Mouse (Mus musculus): ENCODE measurements around the gene Mapk14. TPM values are rescaled to one million over a fixed set of nuclear protein-coding genes. Genes with fewer than 3 reads are reported as not detected.
"Not testable (repeated sequence)": the region's sequence is repeated elsewhere in the genome, so short reads cannot be mapped to it uniquely, and the experiment has no call there.

Gene Mapk14
- polyA plus RNA-seq, 1 experiment: 92.2 TPM

DNA sequence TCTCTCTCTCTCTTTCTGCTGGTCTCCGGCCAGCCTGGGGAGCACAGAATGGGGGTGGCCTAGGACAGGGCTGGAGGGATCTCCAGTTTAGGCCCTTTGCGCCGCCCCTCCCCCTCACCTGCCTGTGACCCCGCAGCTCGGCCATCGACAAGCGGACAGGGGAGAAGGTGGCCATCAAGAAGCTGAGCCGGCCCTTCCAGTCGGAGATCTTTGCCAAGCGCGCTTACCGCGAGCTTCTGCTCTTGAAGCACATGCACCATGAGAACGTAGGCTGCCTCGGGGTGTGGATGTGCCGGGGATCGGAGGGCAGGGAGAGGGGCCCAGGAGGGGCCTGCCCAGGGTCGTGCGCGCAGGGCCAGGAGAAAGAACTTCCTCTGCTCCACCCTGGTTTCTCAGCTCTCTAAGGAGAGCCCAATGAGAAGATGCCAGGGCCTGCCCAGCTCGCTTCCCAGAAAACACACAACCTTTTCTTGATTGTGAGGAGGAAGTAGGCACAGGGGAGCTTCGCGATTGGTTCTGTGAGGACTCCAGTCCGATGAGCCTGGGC, 78.8 kb downstream of the Mapk14 start:
- no peak overlapping the region for H3K27ac ChIP-seq (ENCODE audit: insufficient read depth, low read depth, low read length)
- DNase-seq: peak; percentile 24
- no peaks in the 10 kb centered on the region for H3K36me3 ChIP-seq (ENCODE audit: control insufficient read depth, insufficient read depth, low read length)
- H3K4me1 ChIP-seq (ENCODE audit: control insufficient read depth, insufficient read depth, low read length): no peaks in the 10 kb centered on the region
- peak overlapping the region; percentile 73 for H3K4me3 ChIP-seq (ENCODE audit: insufficient read depth, low read depth, low read length)
- 4% methylated on average over 24 of the region's 24 CpGs for WGBS
- TF ChIP-seq POLR2A (IDR thresholded peaks at IDR 0.05; ENCODE audit: low read depth, low read length) (no peak), CTCF (conservative IDR thresholded peaks at IDR 0.05; ENCODE audit: insufficient read depth, insufficient read length, low read depth, low read length) (no peak)
- no peaks in the 10 kb centered on the region for H3K27me3 ChIP-seq (replicated peaks; ENCODE audit: control insufficient read depth, insufficient read depth, low read length)

DNA sequence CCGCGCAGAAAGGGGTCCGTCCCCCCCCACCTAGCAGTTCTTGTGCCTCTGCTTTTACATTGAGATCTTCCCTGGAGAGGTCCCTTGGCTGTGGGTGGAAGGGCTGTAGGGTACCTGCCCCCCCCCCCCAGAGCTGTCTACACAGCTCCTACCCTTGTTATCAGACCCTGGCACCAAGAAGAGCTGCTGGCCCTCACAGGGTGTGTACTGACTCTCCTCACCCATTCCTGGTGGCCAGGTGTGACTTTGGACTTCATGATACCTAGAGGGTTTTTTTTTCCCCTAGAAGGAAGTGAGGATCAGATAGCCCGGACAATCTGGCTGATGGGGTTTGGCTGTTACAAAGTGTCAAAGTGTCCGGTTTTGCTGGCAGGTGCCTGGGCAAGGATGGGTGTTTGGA, 80.2 kb downstream of the Mapk14 start:
- no peak for DNase-seq
- Histone ChIP-seq H3K27me3 (replicated peaks; ENCODE audit: control insufficient read depth, insufficient read depth, low read length) (no peaks in the 10 kb centered on the region), H3K4me3 (ENCODE audit: insufficient read depth, low read depth, low read length) (no peak overlapping the region), H3K36me3 (ENCODE audit: control insufficient read depth, insufficient read depth, low read length) (no peaks in the 10 kb centered on the region), H3K27ac (ENCODE audit: insufficient read depth, low read depth, low read length) (no peak overlapping the region), H3K4me1 (ENCODE audit: control insufficient read depth, insufficient read depth, low read length) (no peaks in the 10 kb centered on the region)
- WGBS: 86% methylated on average over 5 of the region's 5 CpGs
- TF ChIP-seq POLR2A (IDR thresholded peaks at IDR 0.05; ENCODE audit: low read depth, low read length): no peak
- no peak for TF ChIP-seq CTCF (conservative IDR thresholded peaks at IDR 0.05; ENCODE audit: insufficient read depth, insufficient read length, low read depth, low read length)

DNA sequence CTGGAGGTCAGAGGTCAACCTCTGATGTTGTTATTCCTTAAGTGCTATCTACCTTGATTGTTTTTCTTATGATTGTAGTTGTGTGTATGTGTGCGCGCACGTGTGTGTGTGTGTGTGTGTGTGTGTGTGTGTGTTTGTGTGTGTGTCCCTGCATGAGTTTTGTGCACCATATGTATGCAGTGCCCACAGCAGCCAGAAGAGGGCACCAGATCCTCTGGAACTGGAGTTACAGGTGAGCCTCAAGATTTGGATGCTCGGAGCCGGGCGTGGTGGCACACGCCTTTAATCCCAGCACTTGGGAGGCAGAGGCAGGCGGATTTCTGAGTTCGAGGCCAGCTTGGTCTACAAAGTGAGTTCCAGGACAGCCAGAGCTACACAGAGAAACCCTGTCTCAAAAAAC, 83.2 kb downstream of the Mapk14 start:
- 96% methylated on average over 7 of the region's 9 CpGs for WGBS
- H3K27me3 ChIP-seq (replicated peaks; ENCODE audit: control insufficient read depth, insufficient read depth, low read length); H3K4me3 ChIP-seq (ENCODE audit: insufficient read depth, low read depth, low read length); H3K27ac ChIP-seq (ENCODE audit: insufficient read depth, low read depth, low read length); H3K36me3 ChIP-seq (ENCODE audit: control insufficient read depth, insufficient read depth, low read length); DNase-seq; H3K4me1 ChIP-seq (ENCODE audit: control insufficient read depth, insufficient read depth, low read length): not testable (repeated sequence)
- TF ChIP-seq CTCF (conservative IDR thresholded peaks at IDR 0.05; ENCODE audit: insufficient read depth, insufficient read length, low read depth, low read length): 0 out of 2 replicates have a peak, but pooled peaks have one; percentile 6

DNA sequence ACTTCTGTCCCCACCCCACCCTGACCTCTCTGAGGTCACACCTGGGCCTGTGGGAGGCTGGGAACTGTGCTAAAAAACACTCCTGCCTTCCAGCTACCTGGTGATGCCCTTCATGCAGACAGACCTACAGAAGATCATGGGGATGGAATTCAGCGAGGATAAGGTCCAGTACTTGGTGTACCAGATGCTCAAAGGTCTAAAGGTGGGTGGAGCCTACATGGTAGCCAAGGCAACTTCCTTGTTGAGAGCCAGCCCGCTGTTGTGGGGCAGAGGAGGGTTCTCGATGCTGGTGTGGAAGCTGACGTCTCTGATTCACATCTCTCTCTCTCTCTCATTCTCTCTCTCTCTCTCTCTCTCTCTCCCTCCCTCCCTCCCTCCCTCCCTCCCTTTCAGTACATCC, 84.0 kb downstream of the Mapk14 start:
- Histone ChIP-seq H3K27ac (ENCODE audit: insufficient read depth, low read depth, low read length) (no peak overlapping the region), H3K4me3 (ENCODE audit: insufficient read depth, low read depth, low read length) (no peak overlapping the region), H3K4me1 (ENCODE audit: control insufficient read depth, insufficient read depth, low read length) (no peaks in the 10 kb centered on the region), H3K36me3 (ENCODE audit: control insufficient read depth, insufficient read depth, low read length) (no peaks in the 10 kb centered on the region), H3K27me3 (replicated peaks; ENCODE audit: control insufficient read depth, insufficient read depth, low read length) (no peaks in the 10 kb centered on the region)
- WGBS: 71% methylated on average over 4 of the region's 4 CpGs
- TF ChIP-seq CTCF (conservative IDR thresholded peaks at IDR 0.05; ENCODE audit: insufficient read depth, insufficient read length, low read depth, low read length) (no peak), POLR2A (IDR thresholded peaks at IDR 0.05; ENCODE audit: low read depth, low read length) (no peak)
- DNase-seq: peak; percentile 68

DNA sequence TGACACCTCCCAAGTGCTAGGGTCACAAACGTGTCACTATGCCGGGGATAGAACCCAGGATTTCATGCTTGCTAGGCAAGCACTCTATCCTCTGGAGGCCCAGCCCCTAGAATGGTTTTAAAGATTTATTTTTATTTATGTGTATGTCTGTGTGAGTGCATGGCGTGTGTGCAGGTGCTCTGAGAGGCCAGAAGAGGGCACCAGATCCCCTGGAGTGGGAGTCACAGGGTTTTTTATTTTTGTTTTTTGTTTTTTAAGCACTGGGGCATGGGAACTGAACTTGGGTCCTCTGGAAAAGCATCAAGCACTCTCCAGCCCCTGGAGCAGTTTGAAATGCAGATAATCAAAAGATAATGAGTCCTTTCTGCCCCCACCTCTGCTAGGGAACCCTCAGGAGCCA, 85.7 kb downstream of the Mapk14 start:
- H3K4me3 ChIP-seq (ENCODE audit: insufficient read depth, low read depth, low read length): no peak overlapping the region
- no peak for DNase-seq
- no peaks in the 10 kb centered on the region for H3K27me3 ChIP-seq (replicated peaks; ENCODE audit: control insufficient read depth, insufficient read depth, low read length)
- no peak overlapping the region for H3K27ac ChIP-seq (ENCODE audit: insufficient read depth, low read depth, low read length)
- no peaks in the 10 kb centered on the region for H3K36me3 ChIP-seq (ENCODE audit: control insufficient read depth, insufficient read depth, low read length)
- H3K4me1 ChIP-seq (ENCODE audit: control insufficient read depth, insufficient read depth, low read length): no peaks in the 10 kb centered on the region
- 98% methylated on average over 3 of the region's 3 CpGs for WGBS
- peak; percentile 24; the same call in 1 of the 2 replicates for TF ChIP-seq CTCF (conservative IDR thresholded peaks at IDR 0.05; ENCODE audit: insufficient read depth, insufficient read length, low read depth, low read length)
- TF ChIP-seq POLR2A (IDR thresholded peaks at IDR 0.05; ENCODE audit: low read depth, low read length): no peak

DNA sequence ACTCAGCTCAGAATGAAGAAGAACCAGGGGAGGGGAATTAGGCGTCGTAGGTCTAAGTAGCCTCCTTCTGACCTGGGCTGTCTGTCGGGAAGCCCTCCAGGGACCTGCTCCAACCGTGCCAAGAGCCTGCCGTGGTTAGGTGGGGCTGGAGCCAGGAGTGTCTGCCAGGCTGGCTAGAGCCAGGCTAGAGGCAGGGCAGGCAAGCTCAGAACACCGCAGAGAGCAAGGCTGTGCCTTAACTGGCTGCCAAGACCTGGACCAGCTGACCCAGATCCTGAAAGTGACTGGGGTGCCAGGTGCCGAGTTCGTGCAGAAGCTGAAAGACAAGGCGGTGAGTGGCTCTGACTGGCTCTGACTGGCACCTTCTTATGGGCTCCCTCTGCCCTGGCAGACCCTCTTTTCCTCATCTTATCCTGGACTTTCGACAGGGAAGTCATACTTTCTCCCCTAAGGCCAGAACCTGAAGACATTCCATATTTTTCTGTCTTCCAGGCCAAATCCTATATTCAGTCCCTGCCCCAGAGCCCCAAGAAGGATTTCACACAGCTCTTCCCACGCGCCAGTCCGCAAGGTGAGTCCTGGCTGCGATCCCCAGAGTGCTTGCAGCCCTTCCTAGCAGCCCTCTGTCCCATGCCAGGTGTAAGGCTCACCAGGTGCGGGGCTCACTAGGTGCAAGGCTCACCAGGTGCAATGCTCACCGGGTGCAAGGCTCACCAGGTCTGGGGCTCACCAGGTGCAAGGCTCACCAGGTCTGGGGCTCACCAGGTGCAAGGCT, 86.3 kb downstream of the Mapk14 start:
- TF ChIP-seq CTCF (conservative IDR thresholded peaks at IDR 0.05; ENCODE audit: insufficient read depth, insufficient read length, low read depth, low read length) (no peak), POLR2A (IDR thresholded peaks at IDR 0.05; ENCODE audit: low read depth, low read length) (no peak)
- WGBS: 71% methylated on average over 16 of the region's 16 CpGs
- no peak overlapping the region for H3K27ac ChIP-seq (ENCODE audit: insufficient read depth, low read depth, low read length)
- H3K27me3 ChIP-seq (replicated peaks; ENCODE audit: control insufficient read depth, insufficient read depth, low read length): no peaks in the 10 kb centered on the region
- no peaks in the 10 kb centered on the region for H3K36me3 ChIP-seq (ENCODE audit: control insufficient read depth, insufficient read depth, low read length)
- peak; percentile 71 for DNase-seq
- H3K4me1 ChIP-seq (ENCODE audit: control insufficient read depth, insufficient read depth, low read length): no peaks in the 10 kb centered on the region
- H3K4me3 ChIP-seq (ENCODE audit: insufficient read depth, low read depth, low read length): no peak overlapping the region

DNA sequence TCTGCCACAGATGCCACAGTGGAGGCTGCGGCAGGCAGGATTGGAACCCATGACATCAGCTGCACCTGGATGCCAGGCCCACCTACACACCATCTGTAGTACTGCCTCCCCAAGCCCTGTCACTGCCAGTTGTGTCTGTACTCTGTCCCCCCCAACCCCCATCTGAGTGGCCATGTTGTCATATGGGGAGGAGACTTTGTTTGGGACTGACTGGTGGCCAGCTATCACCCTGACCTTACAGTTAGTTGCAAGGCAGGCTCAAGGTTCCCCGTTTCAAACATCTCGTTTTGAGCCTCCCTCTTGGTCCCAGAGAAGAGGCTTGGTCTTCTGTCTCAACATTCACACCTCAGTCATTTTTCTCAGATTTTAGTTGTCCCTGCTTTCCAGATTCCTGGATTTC, 88.6 kb downstream of the Mapk14 start:
- H3K27me3 ChIP-seq (replicated peaks; ENCODE audit: control insufficient read depth, insufficient read depth, low read length): no peaks in the 10 kb centered on the region
- H3K4me1 ChIP-seq (ENCODE audit: control insufficient read depth, insufficient read depth, low read length): no peaks in the 10 kb centered on the region
- TF ChIP-seq POLR2A (IDR thresholded peaks at IDR 0.05; ENCODE audit: low read depth, low read length) (no peak), CTCF (conservative IDR thresholded peaks at IDR 0.05; ENCODE audit: insufficient read depth, insufficient read length, low read depth, low read length) (no peak)
- DNase-seq: no peak
- H3K4me3 ChIP-seq (ENCODE audit: insufficient read depth, low read depth, low read length): no peak overlapping the region
- no peaks in the 10 kb centered on the region for H3K36me3 ChIP-seq (ENCODE audit: control insufficient read depth, insufficient read depth, low read length)
- H3K27ac ChIP-seq (ENCODE audit: insufficient read depth, low read depth, low read length): no peak overlapping the region
- 99% methylated on average over 3 of the region's 3 CpGs for WGBS

Data from kidney, adult 2 months (tissue).